Mouse (Mus musculus): ENCODE measurements around the gene Btk. TPM values are rescaled to one million over a fixed set of nuclear protein-coding genes. Genes with fewer than 3 reads are reported as not detected.

Gene Btk
- total and polyA plus RNA-seq, 2 experiments from 2014 or later = 0.34 TPM; not detected in 1

DNA sequence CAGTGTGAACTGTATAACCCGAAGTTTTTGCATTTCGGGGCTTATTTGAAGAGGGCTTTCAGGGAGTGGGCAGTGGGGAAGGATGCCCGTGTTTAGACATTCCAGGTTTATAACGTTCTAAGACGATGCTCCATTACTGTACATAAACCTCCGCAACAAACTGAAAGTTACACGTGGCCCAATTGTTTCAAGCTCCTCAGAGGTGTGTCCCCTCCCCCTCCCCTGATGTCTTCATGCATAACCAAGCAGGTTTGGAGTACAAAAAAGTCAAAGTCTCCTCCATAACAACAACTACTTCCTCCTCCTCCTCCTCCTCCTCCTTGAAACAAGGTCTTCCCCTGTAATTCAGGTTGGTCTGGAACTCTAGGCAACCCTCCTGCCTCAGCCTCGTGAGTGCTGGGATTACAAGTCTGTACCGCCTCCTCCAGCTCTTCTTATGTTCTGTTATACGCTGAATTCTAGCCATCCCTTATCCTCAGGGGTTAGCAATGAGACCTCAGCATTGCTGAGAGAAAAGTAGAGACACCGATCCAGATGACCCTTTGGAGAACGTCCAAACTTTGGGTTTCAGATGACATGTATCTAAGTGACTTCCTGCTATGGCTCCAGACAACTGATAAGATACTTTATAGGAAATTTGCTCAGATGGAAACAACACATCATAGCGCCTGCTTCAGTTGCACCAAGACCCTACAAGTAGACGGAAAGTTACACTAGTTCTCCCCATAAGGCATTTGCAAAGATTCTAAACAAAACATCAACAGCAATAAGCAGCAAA, 2.7 kb downstream of the Btk start:
- WGBS = 71% methylated on average over 14 of the region's 14 CpGs
- Histone ChIP-seq H3K27ac (ENCODE audit: low read depth) (no peak overlapping the region), H3K27me3 (ENCODE audit: control insufficient read depth, insufficient read depth, low read length) (no peaks in the 10 kb centered on the region), H3K4me3 (ENCODE audit: low read depth, low read length) (no peak overlapping the region), H3K4me2 (ENCODE audit: low read depth, low read length) (no peak overlapping the region), H3K9me3 (replicated peaks; ENCODE audit: control insufficient read depth, low read length) (no peaks in the 10 kb centered on the region), H3K36me3 (replicated peaks; ENCODE audit: control insufficient read depth, insufficient read depth, low read length) (no peaks in the 10 kb centered on the region), H3K9ac (replicated peaks; ENCODE audit: low read depth, low read length) (no peak overlapping the region), H3K4me1 (ENCODE audit: control insufficient read depth, insufficient read depth) (no peaks in the 10 kb centered on the region)
- DNase-seq (ENCODE audit: low spot score) (no peak), ATAC-seq (ENCODE audit: insufficient read depth, low read depth) (no peak)
- TF ChIP-seq CTCF (IDR thresholded peaks at IDR 0.05; ENCODE audit: low read depth) (no peak), EP300 (IDR thresholded peaks at IDR 0.05; ENCODE audit: low read depth) (no peak)

DNA sequence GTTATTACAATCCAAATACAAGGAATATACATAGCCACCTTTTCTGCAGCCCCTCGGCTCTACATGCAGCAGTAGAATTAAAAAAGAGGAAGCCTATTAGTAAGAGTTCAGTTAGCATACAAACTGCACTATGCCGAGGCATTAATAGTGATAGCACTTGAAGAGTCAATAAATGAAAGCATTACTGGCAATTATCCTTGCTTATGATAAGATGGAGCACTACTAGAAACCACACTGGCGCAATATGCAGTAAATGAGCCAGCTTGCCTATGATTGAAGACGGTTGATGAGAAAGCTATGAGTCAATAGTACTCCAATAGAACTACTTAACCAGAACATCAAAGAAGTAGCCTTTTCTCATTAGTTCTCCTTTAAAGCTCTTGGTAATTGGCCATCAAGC, 5.5 kb downstream of the Btk start:
- no peaks in the 10 kb centered on the region for H3K36me3 ChIP-seq (replicated peaks; ENCODE audit: control insufficient read depth, insufficient read depth, low read length)
- no peak overlapping the region for H3K4me2 ChIP-seq (ENCODE audit: low read depth, low read length)
- H3K4me3 ChIP-seq (ENCODE audit: low read depth, low read length) = no peak overlapping the region
- no peak overlapping the region for H3K27ac ChIP-seq (ENCODE audit: low read depth)
- no peaks in the 10 kb centered on the region for H3K4me1 ChIP-seq (ENCODE audit: control insufficient read depth, insufficient read depth)
- TF ChIP-seq EP300 (IDR thresholded peaks at IDR 0.05; ENCODE audit: low read depth) (no peak), CTCF (IDR thresholded peaks at IDR 0.05; ENCODE audit: low read depth) (no peak)
- no peak for ATAC-seq (ENCODE audit: insufficient read depth, low read depth)
- H3K9me3 ChIP-seq (replicated peaks; ENCODE audit: control insufficient read depth, low read length) = no peaks in the 10 kb centered on the region
- no peak overlapping the region for H3K9ac ChIP-seq (replicated peaks; ENCODE audit: low read depth, low read length)
- H3K27me3 ChIP-seq (ENCODE audit: control insufficient read depth, insufficient read depth, low read length) = no peaks in the 10 kb centered on the region
- 77% methylated on average over 4 of the region's 4 CpGs for WGBS
- DNase-seq (ENCODE audit: low spot score) = no peak

DNA sequence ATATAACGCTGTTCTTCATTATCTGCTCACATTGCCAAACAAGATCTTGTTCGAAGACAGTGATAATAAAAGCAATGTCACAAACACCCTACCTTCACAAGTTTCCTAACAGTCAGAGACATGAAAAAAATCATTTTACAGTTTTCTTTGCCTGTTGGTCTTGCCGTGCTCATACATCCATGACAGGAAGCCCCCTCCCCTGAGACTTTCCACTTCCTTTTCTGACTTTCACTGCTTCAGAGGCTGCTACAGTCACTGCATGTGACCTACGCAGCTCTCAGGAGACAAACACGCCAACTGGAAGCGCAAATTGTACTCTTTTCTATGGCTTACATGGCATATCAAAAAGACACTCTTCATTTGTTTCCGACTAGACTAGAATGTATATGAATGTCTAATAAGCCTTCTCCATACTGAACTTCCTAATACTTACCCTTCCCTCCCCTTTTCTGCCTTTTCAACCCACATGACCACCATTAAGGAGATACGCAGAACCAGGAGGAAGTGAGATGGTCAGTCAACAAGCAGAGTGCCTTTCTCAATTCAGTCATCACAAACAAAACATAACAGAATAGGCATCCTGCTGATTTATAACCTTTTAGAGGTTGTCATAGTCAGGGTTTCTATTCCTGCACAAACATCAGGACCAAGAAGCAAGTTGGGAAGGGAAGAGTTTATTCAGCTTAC, 16.7 kb downstream of the Btk start:
- no peak overlapping the region for H3K9ac ChIP-seq (replicated peaks; ENCODE audit: low read depth, low read length)
- no peak for DNase-seq (ENCODE audit: low spot score)
- H3K4me2 ChIP-seq (ENCODE audit: low read depth, low read length) = no peak overlapping the region
- no peak overlapping the region for H3K27ac ChIP-seq (ENCODE audit: low read depth)
- no peaks in the 10 kb centered on the region for H3K36me3 ChIP-seq (replicated peaks; ENCODE audit: control insufficient read depth, insufficient read depth, low read length)
- TF ChIP-seq CTCF (IDR thresholded peaks at IDR 0.05; ENCODE audit: low read depth) = no peak
- no peak for TF ChIP-seq EP300 (IDR thresholded peaks at IDR 0.05; ENCODE audit: low read depth)
- ATAC-seq (ENCODE audit: insufficient read depth, low read depth) = no peak
- H3K27me3 ChIP-seq (ENCODE audit: control insufficient read depth, insufficient read depth, low read length) = no peaks in the 10 kb centered on the region
- H3K9me3 ChIP-seq (replicated peaks; ENCODE audit: control insufficient read depth, low read length) = no peaks in the 10 kb centered on the region
- WGBS = 73% methylated on average over 8 of the region's 8 CpGs
- no peaks in the 10 kb centered on the region for H3K4me1 ChIP-seq (ENCODE audit: control insufficient read depth, insufficient read depth)
- H3K4me3 ChIP-seq (ENCODE audit: low read depth, low read length) = no peak overlapping the region

DNA sequence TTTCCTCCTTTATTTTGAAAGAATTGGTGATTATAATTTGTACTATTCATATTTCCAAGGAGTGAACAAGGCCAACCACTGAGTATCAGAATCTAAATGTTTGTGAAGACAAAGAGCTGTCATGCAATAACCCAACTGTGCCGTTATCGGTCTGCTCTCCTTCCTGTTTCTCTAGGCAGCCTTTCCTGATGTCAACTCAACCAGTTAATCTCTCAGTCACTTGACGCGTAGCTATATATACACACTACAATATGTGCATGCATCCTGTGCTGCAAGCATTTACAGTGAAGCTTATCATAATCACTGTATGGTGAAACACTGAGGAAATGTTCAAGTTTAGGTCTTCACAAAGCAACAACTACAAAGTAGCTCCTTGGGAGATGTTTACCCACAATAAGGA, 19.0 kb downstream of the Btk start:
- H3K36me3 ChIP-seq (replicated peaks; ENCODE audit: control insufficient read depth, insufficient read depth, low read length) = no peaks in the 10 kb centered on the region
- H3K27ac ChIP-seq (ENCODE audit: low read depth) = no peak overlapping the region
- no peak overlapping the region for H3K9ac ChIP-seq (replicated peaks; ENCODE audit: low read depth, low read length)
- no peak overlapping the region for H3K4me3 ChIP-seq (ENCODE audit: low read depth, low read length)
- ATAC-seq (ENCODE audit: insufficient read depth, low read depth) = no peak
- 22% methylated on average over 4 of the region's 4 CpGs for WGBS
- TF ChIP-seq EP300 (IDR thresholded peaks at IDR 0.05; ENCODE audit: low read depth) (no peak), CTCF (IDR thresholded peaks at IDR 0.05; ENCODE audit: low read depth) (no peak)
- no peaks in the 10 kb centered on the region for H3K27me3 ChIP-seq (ENCODE audit: control insufficient read depth, insufficient read depth, low read length)
- no peaks in the 10 kb centered on the region for H3K4me1 ChIP-seq (ENCODE audit: control insufficient read depth, insufficient read depth)
- no peaks in the 10 kb centered on the region for H3K9me3 ChIP-seq (replicated peaks; ENCODE audit: control insufficient read depth, low read length)
- H3K4me2 ChIP-seq (ENCODE audit: low read depth, low read length) = no peak overlapping the region
- DNase-seq (ENCODE audit: low spot score) = no peak

DNA sequence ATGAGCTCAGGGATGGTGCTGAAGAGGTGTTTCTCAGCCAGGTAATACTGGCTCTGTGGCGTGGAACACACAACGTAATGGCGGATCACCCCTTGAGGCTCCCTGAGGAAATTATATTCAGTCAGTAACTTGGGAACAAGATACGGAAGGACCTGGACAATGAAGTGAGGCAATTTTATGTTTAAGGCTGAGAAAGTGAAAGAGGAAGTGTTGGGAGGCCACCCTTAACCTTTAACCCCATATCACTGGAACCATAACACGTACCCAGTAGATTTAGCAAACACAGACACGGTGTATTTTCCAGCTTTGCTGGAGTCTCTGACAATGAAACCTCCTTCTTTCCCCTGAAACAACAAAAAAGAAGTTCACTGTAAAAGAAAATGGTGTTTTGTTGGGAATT, 28.9 kb downstream of the Btk start:
- Histone ChIP-seq H3K36me3 (replicated peaks; ENCODE audit: control insufficient read depth, insufficient read depth, low read length) (no peaks in the 10 kb centered on the region), H3K27me3 (ENCODE audit: control insufficient read depth, insufficient read depth, low read length) (no peaks in the 10 kb centered on the region), H3K4me2 (ENCODE audit: low read depth, low read length) (no peak overlapping the region), H3K4me1 (ENCODE audit: control insufficient read depth, insufficient read depth) (no peaks in the 10 kb centered on the region), H3K9ac (replicated peaks; ENCODE audit: low read depth, low read length) (no peak overlapping the region), H3K9me3 (replicated peaks; ENCODE audit: control insufficient read depth, low read length) (no peaks in the 10 kb centered on the region), H3K27ac (ENCODE audit: low read depth) (no peak overlapping the region), H3K4me3 (ENCODE audit: low read depth, low read length) (no peak overlapping the region)
- no peak for TF ChIP-seq EP300 (IDR thresholded peaks at IDR 0.05; ENCODE audit: low read depth)
- no peak for TF ChIP-seq CTCF (IDR thresholded peaks at IDR 0.05; ENCODE audit: low read depth)
- 66% methylated on average over 6 of the region's 6 CpGs for WGBS
- ATAC-seq (ENCODE audit: insufficient read depth, low read depth) = no peak
- DNase-seq (ENCODE audit: low spot score) = no peak
